Mouse (Mus musculus) cortical plate, adult 2 months (tissue): ENCODE data around the gene Homer3. TPM values are rescaled to one million over a fixed set of nuclear protein-coding genes. Genes with fewer than 3 reads are reported as not detected.

ENCODE experiments used
- H3K27ac ChIP-seq: fragments of 200-500 bp; 2 replicates; pipeline ENCODE4 v1.5.1; 2012; ENCODE audit warnings: low read length, control low read depth, inconsistent platforms; ENCODE audit not compliant: insufficient read depth
- H3K4me1 ChIP-seq: fragments of 200-500 bp; 2 replicates; pipeline ENCODE4 v1.6.1; 2011; ENCODE audit warnings: low read length; ENCODE audit not compliant: control insufficient read depth, insufficient read depth
- H3K4me3 ChIP-seq: fragments of 200-500 bp; 2 replicates; pipeline ENCODE4 v1.5.1; 2011; ENCODE audit warnings: mild to moderate bottlenecking, low read length, control low read depth; ENCODE audit not compliant: insufficient read depth
- CTCF ChIP-seq: fragments of 200-500 bp; IDR thresholded peaks from 2 replicates; pipeline ENCODE4 v1.5.1; 2011; ENCODE audit warnings: mild to moderate bottlenecking, control low read depth, low read length; ENCODE audit not compliant: insufficient read depth; ENCODE audit errors: extremely low read depth
- POLR2A ChIP-seq: fragments of 200-500 bp; IDR thresholded peaks from 2 replicates; pipeline ENCODE4 v1.6.1; 2011; ENCODE audit warnings: mild to moderate bottlenecking, low read length, control low read depth; ENCODE audit not compliant: insufficient read depth; ENCODE audit errors: extremely low read depth
- polyA plus RNA-seq: library from polyadenylated mRNA; depleted of rRNA; stranded (reverse); fragments of >200 nt; gene quantifications from 2 replicates; pipeline ENCODE4 v1.2.3, GENCODE M21; 2012

The Homer3 gene
- polyA plus RNA-seq, 1 experiment: 11.6 TPM

GRCm38 (mm10) chr8:70279266-70279665, 3.4 kb upstream of the Homer3 start:
- H3K4me1 ChIP-seq: peaks cover 1% of the 10 kb centered on the region; the same call in 1 of the 2 replicates
- H3K4me3 ChIP-seq: no peak overlapping the region
- H3K27ac ChIP-seq: no peak overlapping the region
- TF ChIP-seq POLR2A: no peak
- no peak for TF ChIP-seq CTCF

DNA sequence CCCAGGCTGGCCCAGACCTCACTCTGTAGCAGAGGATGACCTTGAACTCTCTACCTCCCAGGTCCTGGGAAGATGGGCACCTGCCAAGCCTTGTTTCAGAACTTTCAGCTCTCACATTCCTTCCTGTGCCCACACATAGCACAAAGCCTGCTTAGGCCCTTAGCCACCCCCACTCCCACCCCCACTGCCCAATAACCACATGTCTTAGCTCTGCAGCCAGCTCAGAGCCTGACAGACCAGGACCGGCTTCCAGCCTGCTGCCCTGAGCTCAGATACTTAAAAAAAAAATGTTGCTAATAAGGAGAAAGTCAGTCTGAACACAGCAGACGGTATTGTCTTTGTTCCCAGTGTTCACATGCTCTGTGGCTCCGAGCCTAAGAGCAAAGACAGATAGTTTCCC, 1.6 kb upstream of the Homer3 start:
- no peak overlapping the region for H3K27ac ChIP-seq
- H3K4me1 ChIP-seq: peaks cover 1% of the 10 kb centered on the region; the same call in 1 of the 2 replicates
- TF ChIP-seq CTCF (no peak), POLR2A (no peak)
- H3K4me3 ChIP-seq: no peak overlapping the region

DNA sequence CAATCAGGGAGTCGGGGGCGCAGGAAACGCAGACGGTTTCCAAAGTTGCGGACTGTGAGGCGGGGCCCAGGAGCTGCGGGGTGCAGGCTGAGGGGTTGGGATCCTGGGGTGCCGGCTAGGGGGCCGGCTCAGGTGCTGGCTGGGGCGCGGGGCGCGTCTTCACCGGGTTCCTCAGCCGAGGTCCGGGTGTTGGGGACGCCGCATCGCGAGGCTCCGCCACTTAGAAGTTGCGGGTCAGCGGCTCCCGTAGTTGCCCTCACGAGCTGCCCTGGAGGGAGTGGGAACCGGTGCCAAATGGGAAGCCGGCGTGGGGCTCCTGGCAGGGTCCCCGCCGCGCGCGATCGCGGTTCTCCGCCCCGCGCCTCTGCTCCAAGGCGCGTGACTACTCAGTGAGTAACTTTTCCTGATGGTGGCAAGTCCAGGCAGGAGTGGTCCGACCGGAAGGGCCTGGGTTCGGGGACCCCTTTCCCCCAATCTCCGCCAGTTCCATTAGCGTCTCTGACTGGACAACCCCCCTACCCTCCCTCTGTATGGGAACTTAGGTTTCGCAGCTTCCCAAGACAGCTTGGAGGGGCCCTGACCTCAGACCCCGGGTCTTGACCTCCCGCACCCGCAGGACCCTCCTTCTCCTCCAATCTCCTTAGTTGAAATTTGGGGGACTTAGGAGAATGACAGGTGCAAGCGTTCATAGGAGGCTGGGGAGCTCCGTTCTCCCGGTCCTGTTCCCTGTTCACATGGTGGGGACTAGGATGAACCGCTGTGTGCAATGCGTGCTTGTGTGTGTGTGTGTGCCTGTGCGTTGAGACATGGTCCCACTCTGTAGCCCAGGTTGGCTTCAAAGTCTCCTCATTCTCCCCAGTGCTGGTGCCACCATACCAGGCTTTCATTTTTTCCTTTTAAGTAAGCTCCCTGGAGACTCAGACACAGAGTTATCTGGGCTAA, 780 bp downstream of the Homer3 start:
- Histone ChIP-seq H3K27ac (peak overlapping the region; percentile 79; the same call in 1 of the 2 replicates), H3K4me3 (peak overlapping the region; percentile 60), H3K4me1 (0 out of 2 replicates have a peak, but pooled peaks cover 1% of the 10 kb centered on the region)
- TF ChIP-seq POLR2A (no peak), CTCF (no peak)

DNA sequence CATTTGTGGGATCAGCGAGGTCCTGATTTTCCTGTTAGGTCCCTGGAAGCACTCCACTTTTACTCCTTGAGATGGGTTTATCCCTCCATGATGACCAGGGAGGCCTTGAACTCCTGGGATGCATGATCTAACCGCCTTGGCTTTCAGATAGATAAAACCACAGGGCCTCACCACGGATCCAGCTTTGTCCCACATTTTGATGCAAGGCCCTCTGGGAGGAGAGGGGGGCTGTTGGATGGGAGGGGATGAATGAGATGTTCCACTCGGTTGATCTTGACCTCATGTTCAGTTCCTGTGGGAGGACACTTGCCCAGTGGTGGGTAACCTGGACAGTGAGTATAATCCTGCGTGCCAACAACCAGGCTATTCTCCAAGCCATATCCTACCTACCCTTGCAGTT, 1.8 kb downstream of the Homer3 start:
- Histone ChIP-seq H3K27ac (no peak overlapping the region), H3K4me3 (no peak overlapping the region), H3K4me1 (0 out of 2 replicates have a peak, but pooled peaks cover 1% of the 10 kb centered on the region)
- TF ChIP-seq CTCF (no peak), POLR2A (no peak)

DNA sequence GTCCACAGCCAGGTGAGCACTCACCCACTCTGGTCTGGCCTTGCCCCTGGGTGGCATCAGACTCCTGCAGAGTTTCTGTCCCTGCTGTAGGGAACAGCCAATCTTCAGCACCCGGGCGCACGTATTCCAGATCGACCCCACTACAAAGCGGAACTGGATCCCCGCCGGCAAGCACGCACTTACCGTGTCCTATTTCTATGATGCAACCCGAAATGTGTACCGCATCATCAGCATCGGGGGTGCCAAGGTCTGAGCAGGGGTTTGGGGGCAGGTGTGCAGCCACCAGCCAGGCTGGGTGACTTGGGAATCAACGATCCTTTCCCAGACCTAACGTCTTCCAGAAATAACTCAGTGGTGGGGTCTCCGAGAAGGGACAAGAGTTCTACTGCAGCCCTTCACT, 2.7 kb downstream of the Homer3 start:
- 0 out of 2 replicates have a peak, but pooled peaks cover 1% of the 10 kb centered on the region for H3K4me1 ChIP-seq
- H3K4me3 ChIP-seq: no peak overlapping the region
- no peak for TF ChIP-seq CTCF
- TF ChIP-seq POLR2A: no peak
- H3K27ac ChIP-seq: no peak overlapping the region

GRCm38 (mm10) chr8:70286737-70287136, 4.1 kb downstream of the Homer3 start:
- Histone ChIP-seq H3K4me1 (0 out of 2 replicates have a peak, but pooled peaks cover 1% of the 10 kb centered on the region), H3K27ac (no peak overlapping the region), H3K4me3 (no peak overlapping the region)
- TF ChIP-seq POLR2A (no peak), CTCF (peak; percentile 1; the same call in 1 of the 2 replicates)

GRCm38 (mm10) chr8:70293988-70294405, 11.4 kb downstream of the Homer3 start:
- TF ChIP-seq CTCF (no peak), POLR2A (no peak)
- no peak overlapping the region for H3K4me3 ChIP-seq
- H3K4me1 ChIP-seq: no peaks in the 10 kb centered on the region
- H3K27ac ChIP-seq: no peak overlapping the region

DNA sequence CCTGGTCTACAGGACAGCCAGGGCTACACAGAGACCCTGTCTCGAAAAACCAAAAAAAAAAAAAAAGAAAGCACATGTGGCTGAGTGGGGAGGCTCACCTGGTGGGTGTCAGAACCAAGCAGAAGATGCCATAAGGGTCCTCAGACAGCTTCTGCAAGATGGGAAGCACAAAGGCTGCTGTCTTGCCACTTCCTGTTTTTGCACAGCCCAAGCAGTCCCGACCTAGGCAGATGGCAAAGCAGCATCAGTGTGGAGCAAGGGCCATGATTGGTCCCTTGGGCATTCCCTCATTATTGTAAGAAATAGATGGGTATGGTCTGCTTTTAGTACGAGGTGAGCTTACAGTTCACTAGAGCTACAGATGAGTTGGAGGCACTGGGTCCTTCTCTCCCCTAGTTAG, 18.3 kb downstream of the Homer3 start:
- Histone ChIP-seq H3K27ac (no peak overlapping the region), H3K4me1 (peaks cover 11% of the 10 kb centered on the region), H3K4me3 (no peak overlapping the region)
- TF ChIP-seq CTCF (no peak), POLR2A (no peak)

DNA sequence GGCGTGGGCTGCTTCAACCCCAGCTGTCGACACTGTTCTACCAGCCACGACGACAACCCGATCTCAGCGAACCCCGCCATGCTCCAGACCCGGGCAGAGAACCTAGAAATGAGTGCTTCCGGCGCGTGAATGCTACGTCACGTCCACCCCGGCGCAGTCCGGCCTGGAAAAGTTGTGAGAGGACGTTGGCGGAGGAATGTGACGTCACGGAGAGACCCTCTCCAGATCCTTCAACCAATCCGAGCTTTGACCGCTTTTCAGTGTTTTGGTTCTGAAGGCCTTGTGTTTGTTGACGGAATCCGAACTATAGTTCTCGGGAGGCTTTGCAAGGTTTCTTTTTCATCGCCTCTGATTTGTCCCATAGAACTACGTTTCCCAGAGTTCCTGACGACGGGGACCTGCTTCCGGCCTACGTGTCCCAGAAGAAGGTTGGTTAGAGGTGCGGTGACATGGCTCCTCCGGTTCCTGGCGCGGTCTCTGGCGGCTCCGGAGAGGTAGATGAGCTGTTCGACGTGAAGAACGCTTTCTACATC, 19.8 kb downstream of the Homer3 start, which contains the start of the genes Ddx49 and Cope:
Gene Ddx49 (minus strand): TSS at position 132 of the 533 bp plus-strand sequence.
Gene Cope (plus strand): TSS at position 161 of the 533 bp plus-strand sequence.
- no peak for TF ChIP-seq CTCF
- peak; percentile 69 for TF ChIP-seq POLR2A
- peaks cover 11% of the 10 kb centered on the region for H3K4me1 ChIP-seq

More for the DNA sequence above, 19.8 kb downstream of the Homer3 start, which contains the start of the genes Ddx49 and Cope:
- Histone ChIP-seq H3K27ac (peak within 1 kb of the TSS; percentile 56; the same call in 1 of the 2 replicates), H3K4me3 (peak within 1 kb of the TSS; percentile 84)
